Mouse (Mus musculus): ENCODE measurements at regions not wholly inside any gene's neighbourhood (a gene's known extent, or its start where the extent isn't known, plus 50 kb on each side); places are given as distances from the start of the nearest gene placed in this dataset.

DNA sequence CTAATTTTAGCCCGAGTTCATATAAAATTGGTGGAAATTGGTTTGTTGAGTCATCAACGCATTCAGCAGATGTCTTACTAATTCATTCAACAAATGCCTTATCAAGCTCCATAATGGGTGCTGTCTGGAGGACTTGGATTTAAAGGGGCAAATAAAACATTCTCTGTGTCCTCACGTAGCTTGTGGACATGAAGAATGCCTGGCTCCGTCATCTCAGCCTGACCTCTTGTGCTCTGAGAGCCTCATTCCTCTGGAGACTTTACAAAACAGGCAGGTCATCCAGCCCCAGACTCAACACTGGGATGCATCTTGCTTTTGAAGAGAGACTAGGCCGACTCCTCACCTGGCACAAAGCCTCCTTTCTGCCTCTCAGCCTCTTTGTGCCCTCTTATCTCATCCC is 248.6 kb downstream of the Plpp3 start:
- peaks cover 10% of the 10 kb centered on the region; the same call in 1 of the 2 replicates for H3K4me1 ChIP-seq (ENCODE audit: insufficient read depth, low read length)
- H3K27ac ChIP-seq (ENCODE audit: low read length) = no peak overlapping the region
- H3K4me3 ChIP-seq (ENCODE audit: low read length) = no peak overlapping the region
- no peaks in the 10 kb centered on the region for H3K27me3 ChIP-seq (ENCODE audit: insufficient read depth, low read length)
- WGBS = 81% methylated on average over 5 of the region's 5 CpGs
- no peak for ATAC-seq (ENCODE audit: low FRiP score, low TSS enrichment)
- no peak overlapping the region for H3K4me2 ChIP-seq (replicated peaks; ENCODE audit: low read depth, low read length)
- no peaks in the 10 kb centered on the region for H3K36me3 ChIP-seq (ENCODE audit: insufficient read depth, low read length)
- H3K9me3 ChIP-seq (ENCODE audit: low read length) = no peaks in the 10 kb centered on the region
- H3K9ac ChIP-seq (replicated peaks; ENCODE audit: low read length) = no peak overlapping the region

DNA sequence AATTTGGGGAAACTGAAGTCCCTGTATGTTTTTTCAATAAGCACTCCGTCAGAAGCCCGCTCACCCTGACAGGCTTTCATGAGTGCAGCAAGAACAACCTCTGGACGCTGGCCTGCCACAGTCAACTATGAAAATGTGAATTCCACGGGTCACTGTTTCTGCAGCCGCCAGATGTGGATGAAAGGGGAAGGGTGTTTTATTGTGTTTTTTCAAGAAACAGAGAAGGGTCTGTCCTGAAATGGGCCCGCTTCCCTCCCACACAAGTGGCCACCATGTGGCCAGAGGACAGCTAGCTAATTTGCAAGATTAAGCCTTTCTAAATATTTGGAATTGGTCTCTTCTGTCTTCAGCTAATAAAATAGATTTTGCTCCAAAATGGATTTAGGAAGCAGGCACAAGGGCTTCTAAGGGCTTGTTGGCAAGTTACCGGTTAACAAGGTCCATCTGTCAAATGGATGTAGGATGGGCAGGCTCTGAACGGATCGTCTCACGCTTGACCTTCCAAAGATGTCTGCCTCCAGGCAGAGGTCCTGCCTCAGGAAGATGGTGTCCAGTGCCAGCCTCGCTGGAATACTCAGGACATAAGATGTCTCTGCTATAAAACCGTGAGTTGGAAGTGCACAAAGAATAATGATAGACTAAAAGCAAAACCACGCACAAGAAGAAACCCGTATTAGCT is 249.8 kb downstream of the Plpp3 start:
- Histone ChIP-seq H3K9me3 (ENCODE audit: low read length) (no peaks in the 10 kb centered on the region), H3K27ac (ENCODE audit: low read length) (no peak overlapping the region), H3K27me3 (ENCODE audit: insufficient read depth, low read length) (no peaks in the 10 kb centered on the region), H3K36me3 (ENCODE audit: insufficient read depth, low read length) (no peaks in the 10 kb centered on the region), H3K9ac (replicated peaks; ENCODE audit: low read length) (no peak overlapping the region; the same call in 1 of the 2 replicates), H3K4me2 (replicated peaks; ENCODE audit: low read depth, low read length) (peak overlapping the region; percentile 4; the same call in 1 of the 2 replicates), H3K4me3 (ENCODE audit: low read length) (no peak overlapping the region), H3K4me1 (ENCODE audit: insufficient read depth, low read length) (peaks cover 10% of the 10 kb centered on the region; the same call in 1 of the 2 replicates)
- WGBS = 22% methylated on average over 14 of the region's 14 CpGs
- no peak; the same call in 1 of the 2 replicates for ATAC-seq (ENCODE audit: low FRiP score, low TSS enrichment)

DNA sequence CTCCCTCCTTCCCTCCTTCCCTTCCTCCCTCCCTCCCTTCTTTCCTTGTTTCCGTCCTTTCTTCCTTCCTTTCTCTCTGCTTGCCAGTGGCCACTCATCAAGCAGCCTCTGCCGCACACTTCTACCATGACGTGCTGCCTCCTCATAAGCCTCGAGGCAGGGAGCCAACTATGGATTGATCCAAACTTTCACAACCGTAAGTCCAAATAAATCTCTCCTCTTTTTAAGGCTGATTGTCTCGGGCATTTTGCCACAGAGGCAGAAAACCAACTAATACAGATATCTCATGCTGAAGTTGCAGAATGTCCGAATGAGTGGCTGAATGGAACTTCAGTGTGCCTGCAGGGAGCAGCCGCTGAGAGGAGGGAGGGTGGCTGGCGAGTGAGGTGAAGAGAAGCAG is 251.7 kb downstream of the Plpp3 start:
- no peaks in the 10 kb centered on the region for H3K27me3 ChIP-seq (ENCODE audit: insufficient read depth, low read length)
- ATAC-seq (ENCODE audit: low FRiP score, low TSS enrichment) = no peak
- 79% methylated on average over 9 of the region's 9 CpGs for WGBS
- H3K4me2 ChIP-seq (replicated peaks; ENCODE audit: low read depth, low read length) = no peak overlapping the region
- no peaks in the 10 kb centered on the region for H3K9me3 ChIP-seq (ENCODE audit: low read length)
- peaks cover 7% of the 10 kb centered on the region; the same call in 1 of the 2 replicates for H3K4me1 ChIP-seq (ENCODE audit: insufficient read depth, low read length)
- no peak overlapping the region for H3K4me3 ChIP-seq (ENCODE audit: low read length)
- no peak overlapping the region for H3K9ac ChIP-seq (replicated peaks; ENCODE audit: low read length)
- no peak overlapping the region for H3K27ac ChIP-seq (ENCODE audit: low read length)
- H3K36me3 ChIP-seq (ENCODE audit: insufficient read depth, low read length) = no peaks in the 10 kb centered on the region

- no peak for ATAC-seq (ENCODE audit: low FRiP score, low TSS enrichment)
- H3K4me3 ChIP-seq (ENCODE audit: low read length) = no peak overlapping the region
- H3K27me3 ChIP-seq (ENCODE audit: insufficient read depth, low read length) = no peaks in the 10 kb centered on the region
- peaks cover 15% of the 10 kb centered on the region for H3K9me3 ChIP-seq (ENCODE audit: low read length)
- no peak overlapping the region for H3K9ac ChIP-seq (replicated peaks; ENCODE audit: low read length)
- H3K4me1 ChIP-seq (ENCODE audit: insufficient read depth, low read length) = peaks cover 5% of the 10 kb centered on the region; the same call in 1 of the 2 replicates
- H3K27ac ChIP-seq (ENCODE audit: low read length) = no peak overlapping the region
- no peaks in the 10 kb centered on the region for H3K36me3 ChIP-seq (ENCODE audit: insufficient read depth, low read length)
- H3K4me2 ChIP-seq (replicated peaks; ENCODE audit: low read depth, low read length) = no peak overlapping the region
- WGBS = 91% methylated on average over 3 of the region's 3 CpGs
Observed at GRCm38 (mm10) chr4:105417166-105417565, 260.0 kb downstream of the Plpp3 start.

GRCm38 (mm10) chr4:105422466-105422865 is 265.3 kb downstream of the Plpp3 start:
- Histone ChIP-seq H3K4me3 (ENCODE audit: low read length) (no peak overlapping the region), H3K4me2 (replicated peaks; ENCODE audit: low read depth, low read length) (0 out of 2 replicates have a peak overlapping the region, but pooled peaks have one; percentile 12), H3K9ac (replicated peaks; ENCODE audit: low read length) (no peak overlapping the region), H3K4me1 (ENCODE audit: insufficient read depth, low read length) (peaks cover 35% of the 10 kb centered on the region), H3K9me3 (ENCODE audit: low read length) (no peaks in the 10 kb centered on the region), H3K27ac (ENCODE audit: low read length) (peak overlapping the region; percentile 4; the same call in 1 of the 2 replicates), H3K36me3 (ENCODE audit: insufficient read depth, low read length) (no peaks in the 10 kb centered on the region), H3K27me3 (ENCODE audit: insufficient read depth, low read length) (no peaks in the 10 kb centered on the region)
- ATAC-seq (ENCODE audit: low FRiP score, low TSS enrichment) = no peak; the same call in 1 of the 2 replicates
- WGBS = 6% methylated on average over 7 of the region's 7 CpGs

- peak; percentile 62; the same call in 1 of the 2 replicates for ATAC-seq (ENCODE audit: low FRiP score, low TSS enrichment)
- 58% methylated on average over 3 of the region's 3 CpGs for WGBS
- H3K27ac ChIP-seq (ENCODE audit: low read length) = peak overlapping the region; percentile 13; the same call in 1 of the 2 replicates
Observed at GRCm38 (mm10) chr4:105423727-105424201, 266.6 kb downstream of the Plpp3 start.

GRCm38 (mm10) chr4:105425086-105425485 is 267.9 kb downstream of the Plpp3 start:
- ATAC-seq (ENCODE audit: low FRiP score, low TSS enrichment) = no peak
- H3K36me3 ChIP-seq (ENCODE audit: insufficient read depth, low read length) = no peaks in the 10 kb centered on the region

More at GRCm38 (mm10) chr4:105423727-105424201, 266.6 kb downstream of the Plpp3 start:
- Histone ChIP-seq H3K4me3 (ENCODE audit: low read length) (no peak overlapping the region), H3K9me3 (ENCODE audit: low read length) (no peaks in the 10 kb centered on the region), H3K4me1 (ENCODE audit: insufficient read depth, low read length) (peaks cover 35% of the 10 kb centered on the region), H3K4me2 (replicated peaks; ENCODE audit: low read depth, low read length) (no peak overlapping the region), H3K36me3 (ENCODE audit: insufficient read depth, low read length) (no peaks in the 10 kb centered on the region), H3K27me3 (ENCODE audit: insufficient read depth, low read length) (no peaks in the 10 kb centered on the region), H3K9ac (replicated peaks; ENCODE audit: low read length) (no peak overlapping the region)

GRCm38 (mm10) chr4:105427581-105427980 is 270.4 kb downstream of the Plpp3 start:
- ATAC-seq (ENCODE audit: low FRiP score, low TSS enrichment) = no peak

More at GRCm38 (mm10) chr4:105425086-105425485, 267.9 kb downstream of the Plpp3 start:
- no peaks in the 10 kb centered on the region for H3K9me3 ChIP-seq (ENCODE audit: low read length)
- H3K4me1 ChIP-seq (ENCODE audit: insufficient read depth, low read length) = peaks cover 35% of the 10 kb centered on the region
- no peak overlapping the region for H3K27ac ChIP-seq (ENCODE audit: low read length)
- no peak overlapping the region for H3K9ac ChIP-seq (replicated peaks; ENCODE audit: low read length)
- 58% methylated on average over 6 of the region's 6 CpGs for WGBS
- H3K4me2 ChIP-seq (replicated peaks; ENCODE audit: low read depth, low read length) = no peak overlapping the region
- no peaks in the 10 kb centered on the region for H3K27me3 ChIP-seq (ENCODE audit: insufficient read depth, low read length)
- H3K4me3 ChIP-seq (ENCODE audit: low read length) = no peak overlapping the region

DNA sequence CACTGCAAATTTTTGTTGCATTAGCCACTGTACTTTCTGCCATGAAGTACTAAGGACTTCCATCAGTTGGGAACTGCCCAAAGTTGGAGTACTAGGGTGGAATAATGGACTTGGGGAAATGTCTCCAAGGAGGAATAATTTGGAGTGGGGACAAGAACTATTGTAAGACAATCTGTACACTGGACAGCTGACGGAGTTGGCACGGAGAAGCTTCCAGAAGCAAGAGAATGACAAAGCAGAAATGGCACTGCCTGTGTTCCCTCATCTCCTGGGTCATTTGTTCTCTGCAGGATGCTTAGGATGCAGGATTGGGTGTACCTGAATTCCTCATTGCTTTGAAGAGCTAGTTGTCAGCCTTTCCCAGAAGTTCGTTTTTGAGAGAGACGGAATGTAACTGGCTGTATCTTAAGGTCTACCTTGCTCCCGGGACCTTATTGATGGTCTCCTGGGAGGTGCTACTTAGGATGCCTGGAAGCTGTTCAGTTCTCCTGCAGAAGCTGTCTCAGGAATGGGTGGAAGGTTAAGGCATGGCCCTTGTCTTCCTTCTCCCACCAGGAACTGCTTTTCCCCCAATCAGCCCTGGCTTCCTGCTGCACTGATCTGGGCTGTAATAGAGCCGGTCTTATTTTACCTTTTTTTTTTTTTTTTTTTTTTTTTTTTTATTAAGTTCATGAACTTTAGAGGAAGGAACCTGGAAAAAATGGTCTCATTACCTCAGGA is 272.4 kb downstream of the Plpp3 start:
- H3K9ac ChIP-seq (replicated peaks; ENCODE audit: low read length) = no peak overlapping the region
- WGBS = 78% methylated on average over 6 of the region's 6 CpGs
- H3K4me2 ChIP-seq (replicated peaks; ENCODE audit: low read depth, low read length) = no peak overlapping the region
- H3K36me3 ChIP-seq (ENCODE audit: insufficient read depth, low read length) = no peaks in the 10 kb centered on the region
- no peak for ATAC-seq (ENCODE audit: low FRiP score, low TSS enrichment)
- H3K27ac ChIP-seq (ENCODE audit: low read length) = no peak overlapping the region
- H3K27me3 ChIP-seq (ENCODE audit: insufficient read depth, low read length) = no peaks in the 10 kb centered on the region
- 0 out of 2 replicates have a peak, but pooled peaks cover 6% of the 10 kb centered on the region for H3K9me3 ChIP-seq (ENCODE audit: low read length)
- no peak overlapping the region for H3K4me3 ChIP-seq (ENCODE audit: low read length)
- H3K4me1 ChIP-seq (ENCODE audit: insufficient read depth, low read length) = peaks cover 9% of the 10 kb centered on the region; the same call in 1 of the 2 replicates

More at GRCm38 (mm10) chr4:105427581-105427980, 270.4 kb downstream of the Plpp3 start:
- H3K4me2 ChIP-seq (replicated peaks; ENCODE audit: low read depth, low read length) = no peak overlapping the region
- 0 out of 2 replicates have a peak, but pooled peaks cover 6% of the 10 kb centered on the region for H3K9me3 ChIP-seq (ENCODE audit: low read length)
- no peak overlapping the region for H3K27ac ChIP-seq (ENCODE audit: low read length)
- no peak overlapping the region for H3K9ac ChIP-seq (replicated peaks; ENCODE audit: low read length)
- H3K27me3 ChIP-seq (ENCODE audit: insufficient read depth, low read length) = no peaks in the 10 kb centered on the region
- no peaks in the 10 kb centered on the region for H3K36me3 ChIP-seq (ENCODE audit: insufficient read depth, low read length)
- H3K4me3 ChIP-seq (ENCODE audit: low read length) = no peak overlapping the region
- peaks cover 27% of the 10 kb centered on the region for H3K4me1 ChIP-seq (ENCODE audit: insufficient read depth, low read length)
- WGBS = 74% methylated on average over 6 of the region's 6 CpGs

Measured in kidney, embryonic 16.5 days (tissue).